Mouse (Mus musculus) ES-Bruce4 (cell line): ENCODE results near the gene Slc26a9. TPM values are rescaled to one million over a fixed set of nuclear protein-coding genes. Genes with fewer than 3 reads are reported as not detected.

Experiments
- H3K27ac ChIP-seq: 2 replicates; pipeline ENCODE4 v1.5.1; 2012; ENCODE audit warnings: low read length, inconsistent platforms; ENCODE audit not compliant: insufficient read depth
- H3K27me3 ChIP-seq: 2 replicates; pipeline ENCODE4 v1.6.1; 2012; ENCODE audit warnings: mild to moderate bottlenecking, low read length, inconsistent platforms; ENCODE audit not compliant: control insufficient read depth, poor library complexity, insufficient read depth, severe bottlenecking
- H3K36me3 ChIP-seq: 2 replicates; pipeline ENCODE4 v1.6.1; 2012; ENCODE audit warnings: inconsistent platforms, mild to moderate bottlenecking, low read length, moderate library complexity; ENCODE audit not compliant: control insufficient read depth, poor library complexity, insufficient read depth, severe bottlenecking
- H3K4me1 ChIP-seq: one replicate; pipeline ENCODE4 v1.8.1; 2011; ENCODE audit warnings: low read length; ENCODE audit not compliant: control insufficient read depth, insufficient read depth
- H3K4me3 ChIP-seq: 2 replicates; pipeline ENCODE4 v1.5.1; 2011; ENCODE audit warnings: low read depth, mild to moderate bottlenecking, low read length
- H3K9ac ChIP-seq: 2 replicates; pipeline ENCODE4 v1.6.1; 2012; ENCODE audit warnings: low read depth, mild to moderate bottlenecking, inconsistent platforms; ENCODE audit not compliant: poor library complexity, severe bottlenecking
- H3K9me3 ChIP-seq: replicated peaks from 2 replicates; pipeline ENCODE4 v1.6.1; 2012; ENCODE audit warnings: mild to moderate bottlenecking, low read length, inconsistent platforms; ENCODE audit not compliant: control insufficient read depth, poor library complexity, insufficient read depth, severe bottlenecking
- CTCF ChIP-seq: IDR thresholded peaks from one replicate; pipeline ENCODE4 v1.8.1; 2011; ENCODE audit warnings: low read depth, low read length
- EP300 ChIP-seq: IDR thresholded peaks from 2 replicates; pipeline ENCODE4 v1.6.1; 2011; ENCODE audit warnings: low read depth, low read length; ENCODE audit not compliant: insufficient read depth
- POLR2A ChIP-seq: IDR thresholded peaks from one replicate; pipeline ENCODE4 v1.8.1; 2011; ENCODE audit warnings: low read length; ENCODE audit not compliant: insufficient read depth
- polyA plus RNA-seq: library from polyadenylated mRNA; stranded (reverse); fragments of >200 nt; gene quantifications from 2 replicates; pipeline ENCODE4 v1.2.4, GENCODE M21; 2011; ENCODE audit warnings: low read depth; ENCODE audit not compliant: missing spikeins, insufficient read depth, insufficient read length

The Slc26a9 gene
- polyA plus RNA-seq, 1 experiment = not detected

- peak within 1 kb of the TSS; percentile 24; the same call in 1 of the 2 replicates for H3K27ac ChIP-seq
- H3K36me3 ChIP-seq = no peaks in the 10 kb centered on the region
- H3K4me1 ChIP-seq = no peaks in the 10 kb centered on the region
- H3K9me3 ChIP-seq = no peaks in the 10 kb centered on the region
- H3K9ac ChIP-seq = peak within 1 kb of the TSS; percentile 46
- no peaks in the 10 kb centered on the region for H3K27me3 ChIP-seq
- H3K4me3 ChIP-seq = peak within 1 kb of the TSS; percentile 52
- TF ChIP-seq CTCF = no peak
- peak; percentile 55 for TF ChIP-seq POLR2A
- TF ChIP-seq EP300 = no peak
Observed at GRCm38 (mm10) chr1:131797202-131797909, 53.5 kb downstream of the Slc26a9 start, which contains the start of gene Pm20d1. Gene Pm20d1, plus strand, starts transcription at chr1:131797381.

- Histone ChIP-seq H3K27ac (no peak overlapping the region), H3K4me1 (no peaks in the 10 kb centered on the region), H3K27me3 (no peaks in the 10 kb centered on the region), H3K9me3 (no peaks in the 10 kb centered on the region), H3K4me3 (no peak overlapping the region), H3K36me3 (no peaks in the 10 kb centered on the region), H3K9ac (no peak overlapping the region)
- TF ChIP-seq CTCF = no peak
- no peak for TF ChIP-seq POLR2A
- no peak for TF ChIP-seq EP300
Observed at GRCm38 (mm10) chr1:131800001-131800400, 56.2 kb downstream of the Slc26a9 start.

- Histone ChIP-seq H3K27me3 (no peaks in the 10 kb centered on the region), H3K4me1 (no peaks in the 10 kb centered on the region), H3K27ac (no peak overlapping the region), H3K9ac (no peak overlapping the region), H3K9me3 (no peaks in the 10 kb centered on the region), H3K4me3 (no peak overlapping the region), H3K36me3 (no peaks in the 10 kb centered on the region)
- no peak for TF ChIP-seq EP300
- no peak for TF ChIP-seq CTCF
- TF ChIP-seq POLR2A = no peak
Observed at GRCm38 (mm10) chr1:131801071-131801470, 57.2 kb downstream of the Slc26a9 start.

GRCm38 (mm10) chr1:131802652-131803051, 58.8 kb downstream of the Slc26a9 start:
- Histone ChIP-seq H3K27ac (no peak overlapping the region), H3K4me1 (no peaks in the 10 kb centered on the region), H3K9me3 (no peaks in the 10 kb centered on the region), H3K36me3 (no peaks in the 10 kb centered on the region), H3K4me3 (no peak overlapping the region), H3K9ac (no peak overlapping the region), H3K27me3 (no peaks in the 10 kb centered on the region)
- TF ChIP-seq EP300 (no peak), POLR2A (no peak), CTCF (no peak)

GRCm38 (mm10) chr1:131804166-131804565, 60.3 kb downstream of the Slc26a9 start:
- Histone ChIP-seq H3K36me3 (no peaks in the 10 kb centered on the region), H3K9me3 (no peaks in the 10 kb centered on the region), H3K27ac (no peak overlapping the region), H3K4me3 (no peak overlapping the region), H3K4me1 (no peaks in the 10 kb centered on the region), H3K27me3 (no peaks in the 10 kb centered on the region), H3K9ac (no peak overlapping the region)
- TF ChIP-seq CTCF (no peak), EP300 (no peak), POLR2A (no peak)

GRCm38 (mm10) chr1:131808986-131809385, 65.2 kb downstream of the Slc26a9 start:
- H3K9ac ChIP-seq = no peak overlapping the region
- no peak overlapping the region for H3K27ac ChIP-seq
- no peak for TF ChIP-seq CTCF
- TF ChIP-seq EP300 = no peak
- TF ChIP-seq POLR2A = no peak
- no peaks in the 10 kb centered on the region for H3K27me3 ChIP-seq
- H3K4me3 ChIP-seq = no peak overlapping the region
- H3K4me1 ChIP-seq = no peaks in the 10 kb centered on the region
- no peaks in the 10 kb centered on the region for H3K36me3 ChIP-seq
- no peaks in the 10 kb centered on the region for H3K9me3 ChIP-seq
